Mouse (Mus musculus): Measurements from ENCODE around the gene Ppp2r1b. TPM values are rescaled to one million over a fixed set of nuclear protein-coding genes. Genes with fewer than 3 reads are reported as not detected.

The Ppp2r1b gene
- polyA plus RNA-seq, 1 experiment: 17.1 TPM

DNA sequence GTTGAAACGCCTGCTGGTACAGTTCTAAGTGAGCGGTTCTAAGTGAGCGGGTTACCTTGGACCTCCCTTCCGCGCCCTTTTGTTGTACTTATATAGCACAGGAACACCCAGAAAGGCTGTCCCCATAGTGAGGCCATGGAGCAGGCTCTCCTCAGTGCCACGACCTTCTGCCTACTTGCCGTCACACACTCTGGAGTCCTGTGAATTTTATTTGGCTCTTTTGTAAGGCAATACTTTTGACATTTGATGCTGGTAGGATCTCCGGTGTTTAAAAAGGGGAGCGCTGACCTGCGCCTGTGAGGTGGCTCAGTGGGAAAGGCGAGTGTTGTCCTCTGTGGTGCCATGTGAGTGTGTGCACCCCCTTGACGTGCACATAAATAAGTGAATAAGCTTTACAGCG lies 36.0 kb upstream of the Ppp2r1b start:
- no peak for DNase-seq
- H3K4me1 ChIP-seq (replicated peaks; ENCODE audit: control insufficient read depth, insufficient read depth, low read length): peaks cover 5% of the 10 kb centered on the region
- no peaks in the 10 kb centered on the region for H3K27me3 ChIP-seq (ENCODE audit: control insufficient read depth, insufficient read depth, low read length)
- 96% methylated on average over 13 of the region's 13 CpGs for WGBS
- 0 out of 2 replicates have a peak, but pooled peaks cover 4% of the 10 kb centered on the region for H3K36me3 ChIP-seq (ENCODE audit: control insufficient read depth, insufficient read depth, low read length)
- TF ChIP-seq POLR2A (IDR thresholded peaks at IDR 0.05; ENCODE audit: control insufficient read depth, extremely low read depth, insufficient read depth, low read length, poor library complexity): no peak
- TF ChIP-seq CTCF (IDR thresholded peaks at IDR 0.05; ENCODE audit: borderline replicate concordance, control insufficient read depth, extremely low read depth, insufficient read depth, low read length, poor library complexity): no peak
- no peak overlapping the region for H3K4me3 ChIP-seq (ENCODE audit: control insufficient read depth, insufficient read depth, low read length)
- no peak overlapping the region for H3K27ac ChIP-seq (ENCODE audit: control insufficient read depth, insufficient read depth, low read length)

GRCm38 (mm10) chr9:50811187-50811586 lies 33.9 kb upstream of the Ppp2r1b start:
- WGBS: 97% methylated on average over 7 of the region's 7 CpGs
- Histone ChIP-seq H3K36me3 (ENCODE audit: control insufficient read depth, insufficient read depth, low read length) (0 out of 2 replicates have a peak, but pooled peaks cover 4% of the 10 kb centered on the region), H3K4me1 (replicated peaks; ENCODE audit: control insufficient read depth, insufficient read depth, low read length) (no peaks in the 10 kb centered on the region), H3K27me3 (ENCODE audit: control insufficient read depth, insufficient read depth, low read length) (no peaks in the 10 kb centered on the region), H3K27ac (ENCODE audit: control insufficient read depth, insufficient read depth, low read length) (no peak overlapping the region), H3K4me3 (ENCODE audit: control insufficient read depth, insufficient read depth, low read length) (no peak overlapping the region)
- TF ChIP-seq CTCF (IDR thresholded peaks at IDR 0.05; ENCODE audit: borderline replicate concordance, control insufficient read depth, extremely low read depth, insufficient read depth, low read length, poor library complexity) (no peak), POLR2A (IDR thresholded peaks at IDR 0.05; ENCODE audit: control insufficient read depth, extremely low read depth, insufficient read depth, low read length, poor library complexity) (no peak)
- no peak for DNase-seq

DNA sequence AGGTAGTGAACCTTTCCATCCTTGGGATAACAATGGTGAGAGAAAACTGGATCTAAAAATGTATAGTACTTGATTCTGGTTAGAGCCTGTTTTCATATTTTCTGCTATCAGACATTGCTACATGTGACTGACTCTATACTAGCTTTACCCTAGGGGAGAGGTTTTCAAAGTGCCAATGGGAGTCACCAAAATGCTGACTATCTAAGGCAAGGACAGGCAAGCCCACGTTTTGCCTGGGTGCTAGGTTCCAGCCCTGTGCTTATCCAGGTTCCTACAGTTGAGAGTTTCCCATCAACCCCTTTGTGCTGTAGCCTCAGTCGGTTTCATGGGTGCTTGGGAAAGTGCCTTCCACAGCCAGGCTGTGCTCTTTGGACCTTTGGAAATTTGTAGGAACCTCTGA lies 33.4 kb upstream of the Ppp2r1b start:
- 0 out of 2 replicates have a peak, but pooled peaks cover 4% of the 10 kb centered on the region for H3K36me3 ChIP-seq (ENCODE audit: control insufficient read depth, insufficient read depth, low read length)
- 89% methylated on average over 2 of the region's 2 CpGs for WGBS
- no peaks in the 10 kb centered on the region for H3K4me1 ChIP-seq (replicated peaks; ENCODE audit: control insufficient read depth, insufficient read depth, low read length)
- no peaks in the 10 kb centered on the region for H3K27me3 ChIP-seq (ENCODE audit: control insufficient read depth, insufficient read depth, low read length)
- H3K4me3 ChIP-seq (ENCODE audit: control insufficient read depth, insufficient read depth, low read length): no peak overlapping the region
- no peak for DNase-seq
- no peak overlapping the region for H3K27ac ChIP-seq (ENCODE audit: control insufficient read depth, insufficient read depth, low read length)
- no peak for TF ChIP-seq CTCF (IDR thresholded peaks at IDR 0.05; ENCODE audit: borderline replicate concordance, control insufficient read depth, extremely low read depth, insufficient read depth, low read length, poor library complexity)
- TF ChIP-seq POLR2A (IDR thresholded peaks at IDR 0.05; ENCODE audit: control insufficient read depth, extremely low read depth, insufficient read depth, low read length, poor library complexity): no peak

- H3K27ac ChIP-seq (ENCODE audit: control insufficient read depth, insufficient read depth, low read length): no peak overlapping the region
- 0 out of 2 replicates have a peak, but pooled peaks cover 2% of the 10 kb centered on the region for H3K36me3 ChIP-seq (ENCODE audit: control insufficient read depth, insufficient read depth, low read length)
- no peak for DNase-seq
- H3K27me3 ChIP-seq (ENCODE audit: control insufficient read depth, insufficient read depth, low read length): no peaks in the 10 kb centered on the region
- 0 out of 2 replicates have a peak, but pooled peaks cover 4% of the 10 kb centered on the region for H3K4me1 ChIP-seq (replicated peaks; ENCODE audit: control insufficient read depth, insufficient read depth, low read length)
- 97% methylated on average over 5 of the region's 5 CpGs for WGBS
- TF ChIP-seq CTCF (IDR thresholded peaks at IDR 0.05; ENCODE audit: borderline replicate concordance, control insufficient read depth, extremely low read depth, insufficient read depth, low read length, poor library complexity) (no peak), POLR2A (IDR thresholded peaks at IDR 0.05; ENCODE audit: control insufficient read depth, extremely low read depth, insufficient read depth, low read length, poor library complexity) (no peak)
- no peak overlapping the region for H3K4me3 ChIP-seq (ENCODE audit: control insufficient read depth, insufficient read depth, low read length)
These were observed 31.3 kb upstream of the Ppp2r1b start for GRCm38 (mm10) chr9:50813796-50814195.

DNA sequence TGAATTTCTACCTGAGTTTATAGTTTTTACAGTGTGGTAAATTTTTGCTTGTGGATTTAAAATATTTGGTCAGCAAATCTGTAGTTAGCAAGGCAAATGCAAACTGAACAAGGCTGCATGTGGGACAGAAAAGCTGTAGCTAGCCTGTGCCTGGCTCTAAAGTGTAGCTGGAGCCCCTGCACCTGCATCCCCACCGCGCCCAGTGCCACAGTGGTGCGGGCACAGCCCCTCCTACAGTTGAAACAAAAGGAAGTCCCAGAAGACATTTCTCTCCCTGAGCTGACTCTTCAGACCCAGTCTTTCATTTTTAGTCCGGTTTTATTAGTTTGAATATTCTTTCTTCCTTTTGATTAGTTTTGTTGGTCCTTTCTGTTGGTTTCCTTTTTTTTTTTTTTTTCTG lies 29.4 kb upstream of the Ppp2r1b start:
- H3K36me3 ChIP-seq (ENCODE audit: control insufficient read depth, insufficient read depth, low read length): no peaks in the 10 kb centered on the region
- 10% methylated on average over 4 of the region's 4 CpGs for WGBS
- peak; percentile 70 for DNase-seq
- 0 out of 2 replicates have a peak, but pooled peaks cover 4% of the 10 kb centered on the region for H3K4me1 ChIP-seq (replicated peaks; ENCODE audit: control insufficient read depth, insufficient read depth, low read length)
- no peak for TF ChIP-seq CTCF (IDR thresholded peaks at IDR 0.05; ENCODE audit: borderline replicate concordance, control insufficient read depth, extremely low read depth, insufficient read depth, low read length, poor library complexity)
- TF ChIP-seq POLR2A (IDR thresholded peaks at IDR 0.05; ENCODE audit: control insufficient read depth, extremely low read depth, insufficient read depth, low read length, poor library complexity): no peak
- H3K27me3 ChIP-seq (ENCODE audit: control insufficient read depth, insufficient read depth, low read length): no peaks in the 10 kb centered on the region
- H3K27ac ChIP-seq (ENCODE audit: control insufficient read depth, insufficient read depth, low read length): no peak overlapping the region
- no peak overlapping the region for H3K4me3 ChIP-seq (ENCODE audit: control insufficient read depth, insufficient read depth, low read length)

GRCm38 (mm10) chr9:50816512-50816911 lies 28.6 kb upstream of the Ppp2r1b start:
- WGBS: 97% methylated on average over 1 of the region's 1 CpGs
- no peak overlapping the region for H3K27ac ChIP-seq (ENCODE audit: control insufficient read depth, insufficient read depth, low read length)
- no peak overlapping the region for H3K4me3 ChIP-seq (ENCODE audit: control insufficient read depth, insufficient read depth, low read length)
- DNase-seq: no peak
- H3K27me3 ChIP-seq (ENCODE audit: control insufficient read depth, insufficient read depth, low read length): no peaks in the 10 kb centered on the region
- TF ChIP-seq CTCF (IDR thresholded peaks at IDR 0.05; ENCODE audit: borderline replicate concordance, control insufficient read depth, extremely low read depth, insufficient read depth, low read length, poor library complexity) (no peak), POLR2A (IDR thresholded peaks at IDR 0.05; ENCODE audit: control insufficient read depth, extremely low read depth, insufficient read depth, low read length, poor library complexity) (no peak)
- no peaks in the 10 kb centered on the region for H3K36me3 ChIP-seq (ENCODE audit: control insufficient read depth, insufficient read depth, low read length)
- H3K4me1 ChIP-seq (replicated peaks; ENCODE audit: control insufficient read depth, insufficient read depth, low read length): 0 out of 2 replicates have a peak, but pooled peaks cover 4% of the 10 kb centered on the region

DNA sequence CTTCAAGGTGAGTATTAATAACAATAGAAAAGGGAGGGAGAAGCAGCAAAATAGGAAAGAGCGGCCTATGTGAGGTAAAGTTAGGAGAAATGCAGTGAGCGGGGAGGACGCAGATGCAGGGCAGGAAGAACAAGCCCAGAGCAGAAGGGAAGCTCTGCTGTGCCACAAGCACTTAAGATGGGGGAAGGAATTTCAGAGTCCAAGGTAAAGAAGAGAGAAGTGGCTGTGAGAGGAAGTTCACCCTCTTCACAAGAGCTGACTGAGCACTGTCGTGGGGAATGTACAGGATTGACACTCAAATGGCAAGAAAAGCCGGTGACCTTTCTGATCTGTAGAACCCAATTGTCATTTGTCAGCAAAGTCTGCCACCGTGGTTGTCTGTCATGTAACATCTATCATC lies 27.1 kb upstream of the Ppp2r1b start:
- H3K27ac ChIP-seq (ENCODE audit: control insufficient read depth, insufficient read depth, low read length): no peak overlapping the region
- H3K27me3 ChIP-seq (ENCODE audit: control insufficient read depth, insufficient read depth, low read length): no peaks in the 10 kb centered on the region
- H3K36me3 ChIP-seq (ENCODE audit: control insufficient read depth, insufficient read depth, low read length): no peaks in the 10 kb centered on the region
- DNase-seq: no peak
- TF ChIP-seq CTCF (IDR thresholded peaks at IDR 0.05; ENCODE audit: borderline replicate concordance, control insufficient read depth, extremely low read depth, insufficient read depth, low read length, poor library complexity) (no peak), POLR2A (IDR thresholded peaks at IDR 0.05; ENCODE audit: control insufficient read depth, extremely low read depth, insufficient read depth, low read length, poor library complexity) (no peak)
- WGBS: 52% methylated on average over 6 of the region's 6 CpGs
- 0 out of 2 replicates have a peak, but pooled peaks cover 4% of the 10 kb centered on the region for H3K4me1 ChIP-seq (replicated peaks; ENCODE audit: control insufficient read depth, insufficient read depth, low read length)
- no peak overlapping the region for H3K4me3 ChIP-seq (ENCODE audit: control insufficient read depth, insufficient read depth, low read length)

Measured in thymus, adult 2 months (tissue).